Mouse (Mus musculus): ENCODE measurements at regions not wholly inside any gene's neighbourhood (a gene's known extent, or its start where the extent isn't known, plus 50 kb on each side); places are given as distances from the start of the nearest gene placed in this dataset.

- ATAC-seq (replicated peaks): no peak
- no peaks in the 10 kb centered on the region for H3K36me3 ChIP-seq
- H3K4me3 ChIP-seq: no peak overlapping the region
- no peak overlapping the region for H3K4me2 ChIP-seq (replicated peaks)
- no peak overlapping the region for H3K9ac ChIP-seq (replicated peaks)
- H3K27ac ChIP-seq (replicated peaks): no peak overlapping the region
- H3K27me3 ChIP-seq: no peaks in the 10 kb centered on the region
- H3K4me1 ChIP-seq: no peaks in the 10 kb centered on the region
- 96% methylated on average over 1 of the region's 1 CpGs for WGBS
- no peaks in the 10 kb centered on the region for H3K9me3 ChIP-seq
Observed at GRCm38 (mm10) chr11:6785471-6785870, 52.0 kb downstream of the Gm11983 start.

- Histone ChIP-seq H3K4me2 (replicated peaks) (no peak overlapping the region), H3K9ac (replicated peaks) (no peak overlapping the region), H3K4me1 (no peaks in the 10 kb centered on the region), H3K27ac (replicated peaks) (no peak overlapping the region), H3K4me3 (no peak overlapping the region), H3K27me3 (no peaks in the 10 kb centered on the region), H3K36me3 (no peaks in the 10 kb centered on the region), H3K9me3 (no peaks in the 10 kb centered on the region)
- no peak for ATAC-seq (replicated peaks)
- 84% methylated on average over 14 of the region's 14 CpGs for WGBS
Observed at GRCm38 (mm10) chr11:6782826-6783225, 54.6 kb downstream of the Gm11983 start.

- no peak for ATAC-seq (replicated peaks)
- no peaks in the 10 kb centered on the region for H3K27me3 ChIP-seq
- 88% methylated on average over 5 of the region's 5 CpGs for WGBS
Observed at GRCm38 (mm10) chr11:6779752-6780151, 57.7 kb downstream of the Gm11983 start.

GRCm38 (mm10) chr11:6778596-6779360 is 58.7 kb downstream of the Gm11983 start:
- Histone ChIP-seq H3K4me3 (no peak overlapping the region), H3K36me3 (no peaks in the 10 kb centered on the region), H3K27ac (replicated peaks) (no peak overlapping the region), H3K9ac (replicated peaks) (no peak overlapping the region), H3K9me3 (no peaks in the 10 kb centered on the region), H3K4me1 (no peaks in the 10 kb centered on the region), H3K4me2 (replicated peaks) (no peak overlapping the region), H3K27me3 (no peaks in the 10 kb centered on the region)
- 16% methylated on average over 10 of the region's 10 CpGs for WGBS
- no peak for ATAC-seq (replicated peaks)

More at GRCm38 (mm10) chr11:6779752-6780151, 57.7 kb downstream of the Gm11983 start:
- Histone ChIP-seq H3K9me3 (no peaks in the 10 kb centered on the region), H3K9ac (replicated peaks) (no peak overlapping the region), H3K27ac (replicated peaks) (no peak overlapping the region), H3K4me3 (no peak overlapping the region), H3K4me1 (no peaks in the 10 kb centered on the region), H3K4me2 (replicated peaks) (no peak overlapping the region), H3K36me3 (no peaks in the 10 kb centered on the region)

- Histone ChIP-seq H3K27me3 (no peaks in the 10 kb centered on the region), H3K4me1 (no peaks in the 10 kb centered on the region), H3K9me3 (no peaks in the 10 kb centered on the region), H3K9ac (replicated peaks) (no peak overlapping the region), H3K27ac (replicated peaks) (no peak overlapping the region), H3K4me3 (no peak overlapping the region), H3K36me3 (no peaks in the 10 kb centered on the region), H3K4me2 (replicated peaks) (no peak overlapping the region)
- WGBS: 92% methylated on average over 1 of the region's 1 CpGs
- no peak for ATAC-seq (replicated peaks)
Observed at GRCm38 (mm10) chr11:6777566-6777965, 59.9 kb downstream of the Gm11983 start.

GRCm38 (mm10) chr11:6774656-6775055 is 62.8 kb downstream of the Gm11983 start:
- Histone ChIP-seq H3K4me3 (no peak overlapping the region), H3K27me3 (no peaks in the 10 kb centered on the region), H3K36me3 (no peaks in the 10 kb centered on the region), H3K4me2 (replicated peaks) (no peak overlapping the region), H3K27ac (replicated peaks) (no peak overlapping the region), H3K4me1 (no peaks in the 10 kb centered on the region), H3K9me3 (no peaks in the 10 kb centered on the region), H3K9ac (replicated peaks) (no peak overlapping the region)
- ATAC-seq (replicated peaks): no peak
- WGBS: 60% methylated on average over 4 of the region's 4 CpGs

- H3K9ac ChIP-seq (replicated peaks): no peak overlapping the region
- no peaks in the 10 kb centered on the region for H3K9me3 ChIP-seq
- no peaks in the 10 kb centered on the region for H3K36me3 ChIP-seq
- no peak overlapping the region for H3K4me3 ChIP-seq
- 86% methylated on average over 5 of the region's 5 CpGs for WGBS
- no peak for ATAC-seq (replicated peaks)
- H3K27ac ChIP-seq (replicated peaks): no peak overlapping the region
- no peak overlapping the region for H3K4me2 ChIP-seq (replicated peaks)
- H3K27me3 ChIP-seq: no peaks in the 10 kb centered on the region
- H3K4me1 ChIP-seq: no peaks in the 10 kb centered on the region
Observed at GRCm38 (mm10) chr11:6773951-6774350, 63.5 kb downstream of the Gm11983 start.

GRCm38 (mm10) chr11:6773364-6773763 is 64.1 kb downstream of the Gm11983 start:
- no peaks in the 10 kb centered on the region for H3K4me1 ChIP-seq

GRCm38 (mm10) chr11:6769437-6769765 is 68.1 kb downstream of the Gm11983 start:
- 84% methylated on average over 7 of the region's 7 CpGs for WGBS
- H3K4me1 ChIP-seq: no peaks in the 10 kb centered on the region
- ATAC-seq (replicated peaks): no peak
- H3K4me3 ChIP-seq: no peak overlapping the region
- no peaks in the 10 kb centered on the region for H3K36me3 ChIP-seq
- H3K27ac ChIP-seq (replicated peaks): no peak overlapping the region
- H3K4me2 ChIP-seq (replicated peaks): no peak overlapping the region
- H3K27me3 ChIP-seq: no peaks in the 10 kb centered on the region
- no peaks in the 10 kb centered on the region for H3K9me3 ChIP-seq
- no peak overlapping the region for H3K9ac ChIP-seq (replicated peaks)

More at GRCm38 (mm10) chr11:6773364-6773763, 64.1 kb downstream of the Gm11983 start:
- no peaks in the 10 kb centered on the region for H3K36me3 ChIP-seq
- no peak overlapping the region for H3K9ac ChIP-seq (replicated peaks)
- no peaks in the 10 kb centered on the region for H3K9me3 ChIP-seq
- no peak for ATAC-seq (replicated peaks)
- no peak overlapping the region for H3K4me2 ChIP-seq (replicated peaks)
- 7% methylated on average over 1 of the region's 1 CpGs for WGBS
- H3K27me3 ChIP-seq: no peaks in the 10 kb centered on the region
- H3K4me3 ChIP-seq: no peak overlapping the region
- no peak overlapping the region for H3K27ac ChIP-seq (replicated peaks)

- 55% methylated on average over 22 of the region's 22 CpGs for WGBS
Observed at GRCm38 (mm10) chr11:6768599-6769436, 68.6 kb downstream of the Gm11983 start.

GRCm38 (mm10) chr11:6766725-6767124 is 70.7 kb downstream of the Gm11983 start:
- 70% methylated on average over 7 of the region's 7 CpGs for WGBS
- no peak overlapping the region for H3K4me3 ChIP-seq
- no peak overlapping the region for H3K9ac ChIP-seq (replicated peaks)
- H3K27ac ChIP-seq (replicated peaks): no peak overlapping the region
- no peaks in the 10 kb centered on the region for H3K27me3 ChIP-seq
- no peaks in the 10 kb centered on the region for H3K9me3 ChIP-seq
- no peak for ATAC-seq (replicated peaks)
- H3K4me2 ChIP-seq (replicated peaks): no peak overlapping the region
- H3K4me1 ChIP-seq: no peaks in the 10 kb centered on the region
- no peaks in the 10 kb centered on the region for H3K36me3 ChIP-seq

More at GRCm38 (mm10) chr11:6768599-6769436, 68.6 kb downstream of the Gm11983 start:
- H3K27me3 ChIP-seq: no peaks in the 10 kb centered on the region
- no peaks in the 10 kb centered on the region for H3K9me3 ChIP-seq
- H3K9ac ChIP-seq (replicated peaks): no peak overlapping the region
- H3K36me3 ChIP-seq: no peaks in the 10 kb centered on the region
- H3K4me1 ChIP-seq: no peaks in the 10 kb centered on the region
- ATAC-seq (replicated peaks): peak; percentile 81
- H3K27ac ChIP-seq (replicated peaks): no peak overlapping the region
- no peak overlapping the region for H3K4me3 ChIP-seq
- H3K4me2 ChIP-seq (replicated peaks): no peak overlapping the region

- Histone ChIP-seq H3K36me3 (no peaks in the 10 kb centered on the region), H3K4me2 (replicated peaks) (no peak overlapping the region), H3K9me3 (no peaks in the 10 kb centered on the region), H3K27ac (replicated peaks) (no peak overlapping the region), H3K4me1 (no peaks in the 10 kb centered on the region), H3K27me3 (no peaks in the 10 kb centered on the region), H3K9ac (replicated peaks) (no peak overlapping the region), H3K4me3 (no peak overlapping the region)
- WGBS: 90% methylated on average over 5 of the region's 5 CpGs
- no peak for ATAC-seq (replicated peaks)
Observed at GRCm38 (mm10) chr11:6765333-6765957, 72.0 kb downstream of the Gm11983 start.

Data from forebrain, embryonic 15.5 days (tissue).